Mouse (Mus musculus): ENCODE results near the gene Vamp5.

DNA sequence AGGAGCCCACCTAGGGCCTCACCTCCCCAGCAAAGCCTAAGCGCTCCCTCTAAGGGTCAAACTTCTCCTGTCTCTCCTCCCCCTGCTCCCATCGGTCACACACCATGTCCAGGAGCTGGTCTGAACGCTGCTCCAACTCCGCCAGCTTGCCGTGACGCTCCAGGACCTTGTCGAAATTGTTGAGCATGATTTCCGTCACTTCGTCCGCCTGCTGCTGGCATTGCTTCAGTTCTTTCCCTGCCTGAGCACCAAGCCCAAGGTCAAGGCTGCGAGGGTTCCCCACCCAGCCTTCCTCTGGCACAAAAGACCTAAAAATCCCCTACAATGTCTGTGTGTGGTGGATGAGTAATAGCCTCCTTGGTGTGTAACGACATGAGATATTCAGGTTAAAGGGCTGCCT is 10.2 kb downstream of the Vamp5 start:
- TF ChIP-seq CTCF (IDR thresholded peaks at IDR 0.05; ENCODE audit: low read depth) (no peak), EP300 (optimal IDR thresholded peaks at IDR 0.05) (no peak)
